ENCODE assay signal across 8 mouse cellular contexts in the genomic region with DNA sequence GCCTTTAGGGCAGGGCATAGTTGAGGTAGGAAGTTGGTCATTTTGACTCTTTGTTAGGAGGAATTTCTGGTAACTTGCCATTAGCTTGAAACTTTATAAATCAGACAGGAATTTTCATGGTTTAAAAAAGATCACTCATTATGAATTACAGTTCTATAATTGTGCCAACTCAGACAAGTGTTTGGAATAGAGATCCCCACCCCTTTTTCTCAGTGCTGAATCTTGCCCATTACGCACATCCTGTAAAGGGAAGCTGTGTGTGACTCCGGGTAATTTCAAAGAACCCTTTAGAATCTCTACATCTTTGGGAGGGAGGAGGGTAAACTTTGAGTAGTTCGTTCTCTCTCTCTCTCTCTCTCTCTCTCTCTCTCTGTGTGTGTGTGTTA. TPM values are rescaled to one million over a fixed set of nuclear protein-coding genes. Genes with fewer than 3 reads are reported as not detected.
DNase-seq lines count a peak whose midpoint lies in the region; ATAC-seq and TF ChIP-seq lines count a peak whose summit lies in the region.

No protein-coding gene starts in this region.

- 0 out of 2 replicates have a peak, but pooled peaks cover 4% of the 10 kb centered on the region for H3K4me1 ChIP-seq in hindbrain, embryonic 15.5 days (replicated peaks)
- H3K4me1 ChIP-seq in hindbrain, embryonic 16.5 days (ENCODE audit: control insufficient read depth, insufficient read depth, low read depth, low read length) = no peaks in the 10 kb centered on the region
- H3K4me1 ChIP-seq in ES-E14 (ENCODE audit: control insufficient read depth in 2 of 2, insufficient read depth in 2 of 2, low read length in 2 of 2, poor library complexity in 1 of 2) = peaks cover 6 to 7% of the 10 kb centered on the region in 2 experiments; a peak in 2 of 4 replicates
- H3K4me1 ChIP-seq in heart, embryonic 13.5 days = peaks cover 27% of the 10 kb centered on the region

- no peaks in the 10 kb centered on the region for H3K9me3 ChIP-seq in hindbrain, embryonic 15.5 days
- no peaks in the 10 kb centered on the region for H3K9me3 ChIP-seq in hindbrain, embryonic 16.5 days (ENCODE audit: control insufficient read depth, low read length)
- H3K9me3 ChIP-seq in ES-E14 (ENCODE audit: control insufficient read depth, insufficient read depth, low read depth, low read length) = no peaks in the 10 kb centered on the region
- no peaks in the 10 kb centered on the region for H3K9me3 ChIP-seq in heart, embryonic 13.5 days

- 36% methylated on average over 3 of the region's 3 CpGs for WGBS in hindbrain, embryonic 15.5 days
- WGBS in hindbrain, embryonic 16.5 days = 38% methylated on average over 3 of the region's 3 CpGs
- WGBS in heart, embryonic 13.5 days = 42% methylated on average over 3 of the region's 3 CpGs

- no peaks in the 10 kb centered on the region for H3K36me3 ChIP-seq in hindbrain, embryonic 15.5 days
- no peaks in the 10 kb centered on the region for H3K36me3 ChIP-seq in hindbrain, embryonic 16.5 days (ENCODE audit: control insufficient read depth, insufficient read depth, low read length)
- no peaks in the 10 kb centered on the region; the same call in 1 of the 2 replicates for H3K36me3 ChIP-seq in ES-E14 (ENCODE audit: control insufficient read depth, insufficient read depth, low read length, poor library complexity, severe bottlenecking)
- H3K36me3 ChIP-seq in heart, embryonic 13.5 days = 0 out of 2 replicates have a peak, but pooled peaks cover 2% of the 10 kb centered on the region

- in situ Hi-C loops in ES-E14 (cut with MboI; ENCODE audit: low sequenced_read_pairs in 2 of 2, unreplicated experiment in 2 of 2) = no loop called here

- H3K27ac ChIP-seq in hindbrain, embryonic 15.5 days (replicated peaks) = peak overlapping the region; percentile 50; the same call in 1 of the 2 replicates
- no peak overlapping the region; the same call in 1 of the 2 replicates for H3K27ac ChIP-seq in hindbrain, embryonic 16.5 days (ENCODE audit: low read depth, low read length)
- H3K27ac ChIP-seq in ES-E14 (ENCODE audit: insufficient read depth, low read depth, low read length, poor library complexity, severe bottlenecking) = peak overlapping the region; percentile 55; the same call in 1 of the 2 replicates
- H3K27ac ChIP-seq in heart, embryonic 13.5 days (replicated peaks) = peak overlapping the region; percentile 79

- no peak overlapping the region for H3K4me2 ChIP-seq in hindbrain, embryonic 15.5 days
- no peak overlapping the region for H3K4me2 ChIP-seq in hindbrain, embryonic 16.5 days (ENCODE audit: low read length)
- peak overlapping the region; percentile 33 for H3K4me2 ChIP-seq in heart, embryonic 13.5 days

- H3K9ac ChIP-seq in hindbrain, embryonic 15.5 days = no peak overlapping the region
- no peak overlapping the region for H3K9ac ChIP-seq in hindbrain, embryonic 16.5 days (ENCODE audit: low read depth, low read length)
- no peak overlapping the region; the same call in 1 of the 2 replicates for H3K9ac ChIP-seq in ES-E14 (ENCODE audit: insufficient read depth, low read depth, low read length, poor library complexity, severe bottlenecking)
- H3K9ac ChIP-seq in heart, embryonic 13.5 days = peak overlapping the region; percentile 48

- no peak for ATAC-seq in hindbrain, embryonic 15.5 days (ENCODE audit: low FRiP score, low read depth)
- no peak for ATAC-seq in hindbrain, embryonic 16.5 days
- ATAC-seq in heart, embryonic 13.5 days (ENCODE audit: extremely low read depth, insufficient number of reproducible peaks, low FRiP score, low TSS enrichment) = no peak
- peak; percentile 39; the same call in 1 of the 2 replicates for ATAC-seq in megakaryocyte, adult 5-6 weeks (ENCODE audit: poor library complexity, severe bottlenecking)

- no peak overlapping the region for H3K4me3 ChIP-seq in hindbrain, embryonic 15.5 days
- no peak overlapping the region for H3K4me3 ChIP-seq in hindbrain, embryonic 16.5 days (ENCODE audit: low read length)
- no peak overlapping the region for H3K4me3 ChIP-seq in ES-E14 (ENCODE audit: insufficient read depth in 1 of 2, low read depth in 1 of 2, low read length in 2 of 2, poor library complexity in 1 of 2, severe bottlenecking in 1 of 2)
- no peak overlapping the region for H3K4me3 ChIP-seq in heart, embryonic 13.5 days

- H3K27me3 ChIP-seq in hindbrain, embryonic 15.5 days = no peaks in the 10 kb centered on the region
- H3K27me3 ChIP-seq in hindbrain, embryonic 16.5 days (replicated peaks; ENCODE audit: control insufficient read depth, insufficient read depth, low read length) = no peaks in the 10 kb centered on the region
- H3K27me3 ChIP-seq in heart, embryonic 13.5 days (replicated peaks) = no peaks in the 10 kb centered on the region

- no peak for DNase-seq in ES-E14 (ENCODE audit: low read depth, low spot score)
- DNase-seq in retina, embryonic 14.5 days (ENCODE audit: low spot score) = no peak
- DNase-seq in yolk sac, embryonic 10.5 days (ENCODE audit: low spot score) = no peak
- no peak for DNase-seq in urinary bladder, postnatal 14 days (ENCODE audit: low spot score)

TF ChIP-seq in ES-E14, 5 proteins besides CTCF, POLR2A, EP300 and RAD21:
- no peak for TF ChIP-seq ZNF384 (IDR thresholded peaks at IDR 0.05; ENCODE audit: low read depth, low read length)
- no peak for TF ChIP-seq MAFK (IDR thresholded peaks at IDR 0.05; ENCODE audit: insufficient read depth, low read depth, low read length)
- TF ChIP-seq CHD2 (IDR thresholded peaks at IDR 0.05; ENCODE audit: low read depth, low read length) = no peak
- no peak for TF ChIP-seq HCFC1 (IDR thresholded peaks at IDR 0.05; ENCODE audit: borderline replicate concordance, insufficient read depth, low read length)
- no peak for TF ChIP-seq ZC3H11A (IDR thresholded peaks at IDR 0.05; ENCODE audit: borderline replicate concordance, low read depth, low read length)

RNA-seq across cellular contexts. Expression of gene Swap70, which starts 15.9 kb away (rescaled TPM):
- 10.1 and 11.1 TPM in 2 replicates for polyA plus RNA-seq in hindbrain, embryonic 15.5 days (2015; fragmentation: Nextera tagmentation; extraction: Ambion mirVana)
- polyA plus RNA-seq in hindbrain, embryonic 16.5 days (2015; fragmentation: Nextera tagmentation; extraction: Ambion mirVana) = 10.6 and 11.2 TPM in 2 replicates
- 26.3 and 28.7 TPM in 2 replicates for total RNA-seq in ES-E14 (2012; rRNA removed)
- 18.6 and 20.7 TPM in 2 replicates for polyA plus RNA-seq in heart, embryonic 13.5 days (2015; fragmentation: Nextera tagmentation; extraction: Ambion mirVana)
- total RNA-seq in megakaryocyte, adult 5-6 weeks (2015) = 29.5 and 33.6 TPM in 2 replicates
- 67.6 and 73.0 TPM in 2 replicates for total RNA-seq in megakaryocyte, adult 5-6 weeks (2017)
